Mouse (Mus musculus): ENCODE data around the gene Pawr.
"Not testable (repeated sequence)": the region's sequence is repeated elsewhere in the genome, so short reads cannot be mapped to it uniquely, and the experiment has no call there.

The Pawr gene

GRCm38 (mm10) chr10:108315236-108315635 is 16.7 kb upstream of the Pawr start:
- DNase-seq = no peak

GRCm38 (mm10) chr10:108328356-108328755 is 3.6 kb upstream of the Pawr start:
- no peak for DNase-seq

GRCm38 (mm10) chr10:108328983-108329382 is 2.9 kb upstream of the Pawr start:
- no peak for DNase-seq

DNA sequence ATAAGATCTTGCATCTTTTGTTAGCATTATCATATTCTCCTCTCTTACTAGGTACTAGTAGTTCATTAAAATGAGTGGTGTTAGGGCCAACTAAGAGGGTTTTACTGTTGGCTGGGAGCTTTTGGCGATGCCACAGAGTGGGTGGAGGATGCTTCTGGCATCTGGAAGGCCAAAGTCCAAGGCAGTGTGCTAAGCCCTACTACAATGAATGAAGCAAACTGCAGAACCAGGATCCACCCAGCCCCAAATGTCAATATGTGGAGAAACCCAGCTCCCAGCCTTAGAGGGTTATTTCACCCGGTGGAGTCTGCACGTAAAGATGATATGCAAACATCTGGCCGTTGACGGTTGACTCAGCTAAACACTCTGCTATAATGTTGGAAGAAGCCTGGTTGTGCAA is 2.1 kb upstream of the Pawr start:
- no peak for DNase-seq

DNA sequence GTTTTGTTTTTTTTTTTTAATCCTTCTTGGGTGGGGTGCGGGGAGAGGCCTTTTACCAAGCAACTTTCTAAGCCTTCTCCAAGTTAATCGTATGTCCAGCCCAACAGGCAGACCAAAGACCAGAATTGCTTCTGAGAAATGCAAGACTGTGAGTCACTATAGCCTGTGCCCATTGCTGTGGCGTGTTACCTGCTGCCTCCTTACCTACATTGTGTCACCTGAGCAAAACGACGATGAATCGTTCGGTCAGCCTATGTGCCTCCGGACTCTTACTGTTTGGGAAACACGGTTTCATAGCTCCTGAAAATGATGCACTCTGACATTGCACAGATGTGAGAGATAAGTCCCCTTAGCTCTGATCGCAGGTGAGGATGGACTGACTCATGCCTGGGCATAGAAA is 957 bp upstream of the Pawr start:
- no peak for DNase-seq

DNA sequence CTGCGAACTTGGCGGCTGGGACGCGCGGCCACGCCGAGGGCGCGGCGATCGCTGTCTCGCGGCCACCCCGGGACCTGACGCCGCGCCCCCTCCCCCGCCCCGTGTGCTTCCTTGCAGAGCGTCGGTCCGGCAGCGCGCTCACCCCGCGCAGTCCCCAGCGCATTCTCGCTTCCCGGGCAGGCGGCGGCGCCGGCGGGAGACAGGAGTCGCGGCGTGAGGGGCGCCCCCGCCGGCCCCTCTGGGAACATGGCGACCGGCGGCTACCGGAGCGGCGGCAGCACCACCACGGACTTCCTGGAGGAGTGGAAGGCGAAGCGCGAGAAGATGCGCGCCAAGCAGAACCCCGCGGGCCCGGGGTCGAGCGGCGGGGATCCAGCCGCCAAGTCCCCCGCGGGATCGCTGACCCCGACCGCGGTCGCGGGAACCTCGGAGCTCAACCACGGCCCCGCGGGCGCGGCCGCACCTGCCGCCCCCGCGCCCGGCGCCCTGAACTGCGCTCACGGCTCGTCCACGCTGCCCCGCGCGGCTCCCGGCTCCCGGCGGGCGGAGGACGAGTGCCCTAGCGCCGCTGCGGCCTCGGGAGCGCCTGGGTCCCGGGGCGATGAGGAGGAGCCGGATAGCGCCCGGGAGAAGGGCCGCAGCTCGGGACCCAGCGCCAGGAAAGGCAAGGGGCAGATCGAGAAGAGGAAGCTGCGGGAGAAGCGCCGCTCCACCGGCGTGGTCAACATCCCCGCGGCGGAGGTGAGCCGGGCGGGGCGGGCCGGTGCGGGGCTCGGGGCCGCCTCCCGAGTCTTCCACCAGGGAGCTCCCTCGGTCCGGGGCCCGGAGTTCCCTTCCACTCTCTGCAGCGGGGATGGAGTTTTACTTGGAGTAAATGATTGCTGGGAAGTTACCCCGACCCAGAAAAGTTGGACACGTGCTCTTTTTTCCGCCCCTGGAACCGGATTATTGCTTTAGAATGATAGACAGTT is 935 bp downstream of the Pawr start:
- DNase-seq = peak; percentile 76

- DNase-seq = no peak
Measured at GRCm38 (mm10) chr10:108333642-108334041, 1.7 kb downstream of the Pawr start.

GRCm38 (mm10) chr10:108334096-108334495 is 2.2 kb downstream of the Pawr start:
- no peak for DNase-seq

DNA sequence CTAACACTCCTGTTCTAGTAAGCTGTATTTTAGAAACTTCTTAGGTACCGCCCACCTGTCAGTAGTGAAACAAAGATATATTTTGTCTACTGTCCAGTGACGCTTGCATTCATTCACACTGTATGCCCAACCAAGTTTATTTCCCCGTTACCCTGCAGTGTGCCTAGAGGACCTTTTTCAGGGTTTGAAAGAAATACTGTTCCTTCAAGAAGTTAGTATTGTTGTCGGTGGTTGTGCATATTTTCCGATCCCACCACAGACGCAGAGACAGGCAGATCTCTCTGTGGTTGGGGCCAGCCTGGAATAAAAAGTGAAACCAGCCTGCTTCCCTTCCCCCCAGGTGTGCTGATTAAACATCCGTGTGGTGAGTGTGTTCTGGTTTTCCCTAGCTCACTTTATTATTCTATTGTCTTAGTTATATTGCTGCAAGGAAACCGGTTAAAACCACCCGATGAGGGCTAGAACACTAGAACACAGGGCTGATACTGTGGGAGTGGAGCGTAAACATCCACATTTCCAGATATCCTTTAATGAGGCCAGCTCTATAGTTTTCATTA is 3.9 kb downstream of the Pawr start:
- no peak for DNase-seq

- peak; percentile 39 for DNase-seq
Measured at GRCm38 (mm10) chr10:108336581-108336980, 4.7 kb downstream of the Pawr start.

DNA sequence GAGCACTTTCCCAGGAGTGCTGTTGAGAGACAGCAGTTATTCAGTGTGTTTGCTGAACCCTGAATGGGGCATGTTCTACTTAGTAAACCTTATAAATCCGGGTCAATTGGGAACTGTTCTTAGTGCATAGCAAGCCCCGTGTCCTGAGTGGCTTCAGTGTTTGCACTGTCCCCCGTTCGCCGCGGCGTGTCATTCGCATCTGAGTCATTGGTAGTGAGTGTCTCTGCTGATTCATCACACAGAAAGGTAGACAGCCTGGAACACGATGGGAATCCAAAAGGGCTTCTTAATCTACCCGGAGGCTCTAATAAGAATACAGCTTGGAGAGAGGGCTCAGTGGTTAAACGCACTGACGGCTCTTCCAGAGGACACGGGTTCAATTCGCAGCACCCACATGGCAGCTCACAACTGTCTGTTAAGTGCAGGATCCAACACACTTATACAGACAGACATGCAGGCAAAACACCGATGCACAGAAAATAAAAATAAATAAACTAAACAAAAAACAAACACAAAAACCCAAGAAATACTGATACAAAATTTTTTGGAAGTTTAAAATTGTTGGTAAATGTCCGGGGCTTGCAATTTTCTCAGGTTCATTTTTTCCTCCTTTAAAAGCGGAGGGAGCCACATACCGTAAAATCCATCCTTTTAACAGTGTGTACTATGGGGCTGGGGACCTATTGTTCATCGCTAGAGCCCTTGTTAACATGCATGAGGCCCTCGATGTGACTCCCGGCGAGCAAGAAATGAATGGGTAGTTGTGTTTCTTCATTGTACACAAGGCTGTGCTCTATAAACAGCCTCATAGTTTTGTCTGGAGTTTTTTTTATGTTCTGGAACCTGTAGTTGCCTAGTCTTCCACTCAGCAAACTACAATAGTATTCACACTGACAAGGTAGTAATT is 6.4 kb downstream of the Pawr start:
- DNase-seq = no peak

- no peak for DNase-seq
Measured at GRCm38 (mm10) chr10:108339118-108339517, 7.2 kb downstream of the Pawr start.

GRCm38 (mm10) chr10:108339872-108340271 is 8.0 kb downstream of the Pawr start:
- DNase-seq = no peak

GRCm38 (mm10) chr10:108343734-108344133 is 11.8 kb downstream of the Pawr start:
- no peak for DNase-seq

DNA sequence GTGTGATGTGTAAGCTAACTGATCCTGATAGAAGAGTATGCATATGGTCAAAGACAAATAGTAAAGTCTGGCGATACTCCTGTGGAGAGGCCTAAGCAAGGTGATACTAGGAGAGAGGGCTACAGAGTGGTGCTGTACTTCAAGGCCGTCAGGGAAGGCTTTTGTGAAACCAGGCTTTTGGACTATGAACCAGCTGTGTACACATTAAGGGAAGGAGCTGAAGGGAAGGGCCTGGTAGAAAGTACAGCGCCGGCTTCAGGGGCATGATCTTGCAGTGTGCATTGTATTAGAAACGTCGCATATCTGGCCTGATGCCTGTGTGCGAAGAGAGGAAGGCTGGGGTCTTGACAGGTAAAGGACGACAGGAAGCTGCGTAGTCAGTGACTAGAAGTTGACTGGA is 13.2 kb downstream of the Pawr start:
- no peak for DNase-seq

- DNase-seq = not testable (repeated sequence)
Measured at GRCm38 (mm10) chr10:108346301-108346700, 14.4 kb downstream of the Pawr start.

GRCm38 (mm10) chr10:108350125-108351070 is 18.5 kb downstream of the Pawr start:
- no peak for DNase-seq

GRCm38 (mm10) chr10:108352944-108353343 is 21.0 kb downstream of the Pawr start:
- no peak for DNase-seq

DNA sequence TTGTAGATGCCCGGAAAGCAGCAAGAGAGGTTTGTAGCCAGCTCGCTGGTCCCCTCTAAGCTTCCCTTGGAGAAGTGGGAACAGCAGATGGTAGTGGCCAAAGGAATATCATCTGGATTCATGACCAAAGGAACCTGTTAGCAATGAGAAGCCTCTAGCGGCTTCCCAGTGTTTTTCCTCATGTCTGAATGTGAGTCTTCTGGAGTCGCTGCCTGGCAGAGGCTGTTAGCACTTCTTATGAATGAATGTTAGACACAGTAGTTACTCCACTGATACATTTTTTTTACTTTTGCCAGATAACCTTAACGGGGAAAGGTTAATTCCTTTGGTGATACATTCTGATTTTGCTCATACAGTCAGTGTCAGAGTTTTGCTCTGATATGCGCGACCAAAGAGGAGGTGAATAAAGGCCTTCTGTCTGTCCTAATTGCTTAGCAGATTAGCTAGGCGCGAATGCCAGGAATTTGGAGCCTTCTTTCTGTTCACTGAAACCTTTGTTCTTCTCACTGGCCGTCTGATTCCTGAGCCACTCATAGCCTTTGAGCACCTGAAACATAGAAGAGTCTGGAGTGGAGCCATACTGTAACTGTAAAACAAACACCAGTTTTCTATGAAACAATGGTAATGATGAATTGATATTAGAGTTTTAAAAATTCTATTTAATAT is 22.9 kb downstream of the Pawr start:
- DNase-seq = no peak

DNA sequence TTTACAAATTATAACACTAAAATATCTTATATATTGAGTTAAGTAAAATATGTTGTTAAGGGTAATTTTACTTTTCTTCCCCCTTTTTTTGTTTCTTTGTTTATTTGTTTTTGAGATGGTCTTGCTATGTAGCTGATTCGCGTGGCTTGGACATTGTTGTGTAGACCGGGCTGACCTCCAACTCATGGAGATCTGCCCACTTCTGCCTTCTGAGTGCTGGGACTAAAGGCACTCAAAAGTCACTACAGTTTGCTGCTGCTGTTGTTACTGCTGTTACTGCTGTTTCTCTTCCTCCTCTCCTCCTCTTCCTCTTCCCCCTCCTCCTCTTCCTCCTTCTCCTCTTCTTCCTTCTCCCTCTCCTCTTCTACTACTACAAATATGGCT is 23.5 kb downstream of the Pawr start:
- no peak for DNase-seq

GRCm38 (mm10) chr10:108356601-108357187 is 24.8 kb downstream of the Pawr start:
- DNase-seq = no peak

All from kidney, adult 11 months (tissue).